Mouse (Mus musculus) stomach, postnatal 0 days (tissue): ENCODE results near the gene Prss28.

Source experiments
- CTCF ChIP-seq: IDR thresholded peaks from 2 replicates; pipeline ENCODE4 v1.5.1; 2016; ENCODE audit warnings: antibody characterized with exemption, low read depth, mild to moderate bottlenecking, moderate library complexity
- EP300 ChIP-seq: optimal IDR thresholded peaks from 2 replicates; pipeline ENCODE3; 2016; ENCODE audit warnings: antibody characterized with exemption

DNA sequence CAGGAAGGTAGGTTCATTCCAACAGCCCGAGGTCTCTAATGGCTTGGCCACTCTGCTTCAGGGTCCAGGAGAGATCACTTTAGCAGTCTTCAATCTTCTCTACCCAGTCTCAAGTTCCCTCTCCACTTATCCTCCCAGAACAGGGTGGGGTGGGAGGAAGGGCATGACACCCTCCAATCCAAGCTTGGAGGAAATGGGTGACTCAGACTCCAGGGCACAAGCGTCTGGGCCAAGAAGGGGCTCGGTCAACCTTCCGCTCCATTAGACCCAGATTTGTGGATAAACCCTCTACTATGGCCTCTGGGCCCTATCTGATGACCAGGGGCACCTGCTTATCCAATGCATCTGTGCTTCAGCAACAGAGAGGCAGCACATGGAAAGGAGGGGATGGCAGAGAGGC lies 37.0 kb downstream of the Prss28 start, which contains the start of gene Tpsab1:
- TF ChIP-seq CTCF = no peak
- TF ChIP-seq EP300 = no peak
